Mouse (Mus musculus) liver, postnatal 0 days (tissue): ENCODE data around the gene Tnfaip8l1. TPM values are rescaled to one million over a fixed set of nuclear protein-coding genes. Genes with fewer than 3 reads are reported as not detected.
A peak's percentile ranks its signal among the peaks of the same experiment; 100 is the strongest.

Experiments
- ATAC-seq: fragments of 200-750 bp; cut with Nextera tagmentation; 2 replicates; pipeline ENCODE4 v1.8.0; 2017; ENCODE audit warnings: mild to moderate bottlenecking, moderate library complexity
- DNase-seq: peaks from one replicate; pipeline ENCODE4 v3.0.0-alpha.2; 2016
- H3K27ac ChIP-seq: fragments of 300-500 bp; sonication (generic); 2 replicates; pipeline ENCODE4 v1.5.1; 2014; ENCODE audit warnings: antibody characterized with exemption, moderate library complexity, mild to moderate bottlenecking, low read depth
- H3K27me3 ChIP-seq: fragments of 300-500 bp; sonication (generic); 2 replicates; pipeline ENCODE4 v1.6.1; 2014; ENCODE audit warnings: low read length, control low read depth, mixed read lengths; ENCODE audit not compliant: insufficient read depth
- H3K36me3 ChIP-seq: fragments of 300-500 bp; sonication (generic); replicated peaks from 2 replicates; pipeline ENCODE4 v1.6.1; 2014; ENCODE audit warnings: mild to moderate bottlenecking, control low read depth, low read length, moderate library complexity, mixed read lengths; ENCODE audit not compliant: insufficient read depth
- H3K4me1 ChIP-seq: fragments of 300-500 bp; sonication (generic); 2 replicates; pipeline ENCODE4 v1.6.1; 2014; ENCODE audit warnings: antibody characterized with exemption, mild to moderate bottlenecking, control low read depth; ENCODE audit not compliant: insufficient read depth
- H3K4me2 ChIP-seq: fragments of 300-500 bp; sonication (generic); 2 replicates; pipeline ENCODE4 v1.6.1; 2014; ENCODE audit warnings: low read depth, mild to moderate bottlenecking, low read length, moderate library complexity, mixed read lengths
- H3K4me3 ChIP-seq: fragments of 300-500 bp; sonication (generic); 2 replicates; pipeline ENCODE4 v1.5.1; 2014; ENCODE audit warnings: low read depth, low read length
- H3K9ac ChIP-seq: fragments of 300-500 bp; sonication (generic); replicated peaks from 2 replicates; pipeline ENCODE4 v1.6.1; 2014; ENCODE audit warnings: mild to moderate bottlenecking, moderate library complexity
- H3K9me3 ChIP-seq: fragments of 300-500 bp; sonication (generic); 2 replicates; pipeline ENCODE4 v1.6.1; 2016; ENCODE audit warnings: mild to moderate bottlenecking, control low read depth, low read length, mixed read lengths
- CTCF ChIP-seq: sonication (generic); IDR thresholded peaks from 2 replicates; pipeline ENCODE4 v1.5.1; 2016; ENCODE audit warnings: antibody characterized with exemption, low read depth
- EP300 ChIP-seq: IDR thresholded peaks from 2 replicates; pipeline ENCODE4 v1.6.1; 2016; ENCODE audit warnings: antibody characterized with exemption, low read depth, mild to moderate bottlenecking
- WGBS: fragments of 180-500 bp; shearing (Covaris S2); extraction: QIAGEN DNeasy Blood & Tissue Kit; methylation state at CpG from one replicate; pipeline ENCODE4 v1.1.7; 2014; ENCODE audit not compliant: insufficient replicate concordance; 5-methylcytosine and 5-hydroxymethylcytosine counted together
- polyA plus RNA-seq: library from polyadenylated mRNA; unstranded; fragments of >200 nt; fragmentation: Nextera tagmentation; extraction: Ambion mirVana; gene quantifications from 2 replicates; pipeline ENCODE4 v1.2.1, GENCODE M21; 2015

Gene Tnfaip8l1
- polyA plus RNA-seq, 1 experiment from 2014 or later = 3.3 TPM

GRCm38 (mm10) chr17:56165671-56166070, 3.4 kb downstream of the Tnfaip8l1 start:
- TF ChIP-seq EP300 (no peak), CTCF (no peak)
- H3K4me2 ChIP-seq = no peak overlapping the region
- no peaks in the 10 kb centered on the region for H3K27me3 ChIP-seq
- ATAC-seq = no peak
- no peak overlapping the region for H3K9ac ChIP-seq
- H3K4me3 ChIP-seq = no peak overlapping the region
- H3K4me1 ChIP-seq = peaks cover 26% of the 10 kb centered on the region
- H3K27ac ChIP-seq = no peak overlapping the region
- H3K36me3 ChIP-seq = no peaks in the 10 kb centered on the region
- H3K9me3 ChIP-seq = no peaks in the 10 kb centered on the region
- WGBS = 78% methylated on average over 11 of the region's 11 CpGs
- DNase-seq = no peak

- Histone ChIP-seq H3K4me1 (peaks cover 13% of the 10 kb centered on the region), H3K4me3 (no peak overlapping the region), H3K4me2 (peak overlapping the region; percentile 18; the same call in 1 of the 2 replicates), H3K27me3 (no peaks in the 10 kb centered on the region), H3K9ac (no peak overlapping the region), H3K9me3 (no peaks in the 10 kb centered on the region), H3K27ac (0 out of 2 replicates have a peak overlapping the region, but pooled peaks have one; percentile 44), H3K36me3 (no peaks in the 10 kb centered on the region)
- ATAC-seq (peak; percentile 58), DNase-seq (no peak)
- TF ChIP-seq EP300 = 0 out of 2 replicates have a peak, but pooled peaks have one; percentile 20
- TF ChIP-seq CTCF = no peak
- 41% methylated on average over 6 of the region's 6 CpGs for WGBS
Observed at GRCm38 (mm10) chr17:56169830-56170229, 7.6 kb downstream of the Tnfaip8l1 start.

- DNase-seq (no peak), ATAC-seq (peak; percentile 29; the same call in 1 of the 2 replicates)
- Histone ChIP-seq H3K4me3 (no peak overlapping the region), H3K36me3 (no peaks in the 10 kb centered on the region), H3K9ac (no peak overlapping the region), H3K27ac (0 out of 2 replicates have a peak overlapping the region, but pooled peaks have one; percentile 44), H3K27me3 (no peaks in the 10 kb centered on the region), H3K4me2 (no peak overlapping the region), H3K9me3 (no peaks in the 10 kb centered on the region), H3K4me1 (peaks cover 13% of the 10 kb centered on the region)
- WGBS = 63% methylated on average over 10 of the region's 10 CpGs
- TF ChIP-seq EP300 (no peak), CTCF (no peak)
Observed at GRCm38 (mm10) chr17:56170636-56171035, 8.4 kb downstream of the Tnfaip8l1 start.

GRCm38 (mm10) chr17:56171456-56171855, 9.2 kb downstream of the Tnfaip8l1 start:
- WGBS = 76% methylated on average over 9 of the region's 9 CpGs
- Histone ChIP-seq H3K9ac (no peak overlapping the region), H3K36me3 (peaks cover 4% of the 10 kb centered on the region), H3K4me2 (no peak overlapping the region), H3K4me3 (no peak overlapping the region), H3K9me3 (no peaks in the 10 kb centered on the region), H3K27ac (no peak overlapping the region), H3K27me3 (no peaks in the 10 kb centered on the region), H3K4me1 (peaks cover 13% of the 10 kb centered on the region)
- DNase-seq (no peak), ATAC-seq (no peak)
- TF ChIP-seq EP300 (no peak), CTCF (no peak)

- 86% methylated on average over 17 of the region's 17 CpGs for WGBS
- TF ChIP-seq EP300 = no peak
- TF ChIP-seq CTCF = no peak
- ATAC-seq (0 out of 2 replicates have a peak, but pooled peaks have one; percentile 10), DNase-seq (no peak)
- Histone ChIP-seq H3K9ac (no peak overlapping the region), H3K4me2 (no peak overlapping the region), H3K36me3 (peaks cover 8% of the 10 kb centered on the region), H3K4me1 (peaks cover 13% of the 10 kb centered on the region), H3K27me3 (no peaks in the 10 kb centered on the region), H3K9me3 (no peaks in the 10 kb centered on the region), H3K4me3 (no peak overlapping the region), H3K27ac (no peak overlapping the region)
Observed at GRCm38 (mm10) chr17:56171881-56172280, 9.6 kb downstream of the Tnfaip8l1 start.

- peaks cover 13% of the 10 kb centered on the region for H3K4me1 ChIP-seq
- no peak overlapping the region for H3K4me3 ChIP-seq
- WGBS = 57% methylated on average over 10 of the region's 10 CpGs
- no peaks in the 10 kb centered on the region for H3K9me3 ChIP-seq
- no peaks in the 10 kb centered on the region for H3K27me3 ChIP-seq
- ATAC-seq = no peak
- H3K36me3 ChIP-seq = peaks cover 21% of the 10 kb centered on the region
- no peak for DNase-seq
- H3K9ac ChIP-seq = no peak overlapping the region
- no peak overlapping the region for H3K27ac ChIP-seq
- no peak for TF ChIP-seq EP300
- no peak for TF ChIP-seq CTCF
- no peak overlapping the region for H3K4me2 ChIP-seq
Observed at GRCm38 (mm10) chr17:56173401-56174046, 11.2 kb downstream of the Tnfaip8l1 start.
